Mouse (Mus musculus): ENCODE measurements at regions not wholly inside any gene's neighbourhood (a gene's known extent, or its start where the extent isn't known, plus 50 kb on each side); places are given as distances from the start of the nearest gene placed in this dataset.

DNA sequence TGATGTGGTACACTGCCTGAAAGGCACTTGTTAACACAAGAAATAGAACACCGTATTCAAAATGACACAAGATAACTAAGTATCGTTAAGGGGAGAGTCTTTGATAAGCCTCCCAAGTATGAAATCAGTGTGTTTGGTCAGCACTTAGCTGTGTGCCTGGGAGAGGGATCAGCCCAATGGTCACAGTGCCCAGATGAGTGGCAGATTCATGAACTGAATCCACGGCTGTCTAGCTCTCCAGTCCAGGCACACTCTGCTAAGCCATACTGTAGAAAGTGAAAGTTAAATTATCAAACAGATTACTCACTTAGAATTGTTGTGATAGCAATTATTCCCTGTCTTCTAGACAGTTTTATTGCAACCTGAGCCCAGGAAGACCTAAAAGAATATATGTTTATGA is 176.0 kb upstream of the Far2 start:
- Histone ChIP-seq H3K27me3 (ENCODE audit: insufficient read depth, low read length) (no peaks in the 10 kb centered on the region), H3K9me3 (ENCODE audit: low read length) (no peaks in the 10 kb centered on the region), H3K4me3 (ENCODE audit: low read length) (no peak overlapping the region), H3K9ac (replicated peaks; ENCODE audit: low read length) (no peak overlapping the region), H3K36me3 (ENCODE audit: insufficient read depth, low read length) (no peaks in the 10 kb centered on the region), H3K27ac (ENCODE audit: low read length) (no peak overlapping the region), H3K4me1 (ENCODE audit: insufficient read depth, low read length) (no peaks in the 10 kb centered on the region), H3K4me2 (replicated peaks; ENCODE audit: low read depth, low read length) (no peak overlapping the region; the same call in 1 of the 2 replicates)
- WGBS, result 33% methylated on average over 3 of the region's 3 CpGs
- ATAC-seq (ENCODE audit: low FRiP score, low TSS enrichment), result peak; percentile 91

DNA sequence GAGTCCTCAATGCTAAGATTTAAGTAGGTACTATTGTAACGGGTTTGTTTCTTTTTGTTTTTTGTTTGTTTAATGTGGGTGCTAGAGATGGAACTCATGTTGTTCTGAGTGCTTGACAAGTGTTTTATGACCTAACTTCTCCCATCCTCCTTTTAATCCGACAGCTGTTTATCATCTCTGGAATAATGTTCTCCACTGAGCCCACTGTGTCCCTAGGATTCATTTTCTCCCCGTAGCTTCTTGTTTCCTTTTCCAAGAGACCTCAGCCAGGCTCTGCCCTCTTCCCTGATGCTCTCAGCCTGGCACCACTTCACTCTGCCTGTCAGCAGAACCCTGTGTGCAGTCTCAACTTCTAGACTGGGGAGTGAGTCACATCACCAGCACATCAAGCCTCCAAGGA is 173.9 kb upstream of the Far2 start:
- ATAC-seq (ENCODE audit: low FRiP score, low TSS enrichment), result no peak
- Histone ChIP-seq H3K4me2 (replicated peaks; ENCODE audit: low read depth, low read length) (no peak overlapping the region), H3K27me3 (ENCODE audit: insufficient read depth, low read length) (no peaks in the 10 kb centered on the region), H3K36me3 (ENCODE audit: insufficient read depth, low read length) (no peaks in the 10 kb centered on the region), H3K9me3 (ENCODE audit: low read length) (no peaks in the 10 kb centered on the region), H3K4me1 (ENCODE audit: insufficient read depth, low read length) (no peaks in the 10 kb centered on the region), H3K4me3 (ENCODE audit: low read length) (no peak overlapping the region), H3K27ac (ENCODE audit: low read length) (no peak overlapping the region), H3K9ac (replicated peaks; ENCODE audit: low read length) (no peak overlapping the region)
- 29% methylated on average over 3 of the region's 3 CpGs for WGBS

- no peaks in the 10 kb centered on the region for H3K4me1 ChIP-seq (ENCODE audit: insufficient read depth, low read length)
- no peak overlapping the region for H3K9ac ChIP-seq (replicated peaks; ENCODE audit: low read length)
- H3K4me2 ChIP-seq (replicated peaks; ENCODE audit: low read depth, low read length), result no peak overlapping the region
- H3K36me3 ChIP-seq (ENCODE audit: insufficient read depth, low read length), result no peaks in the 10 kb centered on the region
- H3K27me3 ChIP-seq (ENCODE audit: insufficient read depth, low read length), result no peaks in the 10 kb centered on the region
- WGBS, result 84% methylated on average over 3 of the region's 3 CpGs
- H3K4me3 ChIP-seq (ENCODE audit: low read length), result no peak overlapping the region
- no peak for ATAC-seq (ENCODE audit: low FRiP score, low TSS enrichment)
- no peaks in the 10 kb centered on the region for H3K9me3 ChIP-seq (ENCODE audit: low read length)
- no peak overlapping the region for H3K27ac ChIP-seq (ENCODE audit: low read length)
Measured at GRCm38 (mm10) chr6:147878485-147878884, 168.6 kb upstream of the Far2 start.

- Histone ChIP-seq H3K27ac (ENCODE audit: low read length) (no peak overlapping the region), H3K27me3 (ENCODE audit: insufficient read depth, low read length) (no peaks in the 10 kb centered on the region), H3K9me3 (ENCODE audit: low read length) (peaks cover 5% of the 10 kb centered on the region; the same call in 1 of the 2 replicates), H3K4me3 (ENCODE audit: low read length) (no peak overlapping the region), H3K4me2 (replicated peaks; ENCODE audit: low read depth, low read length) (no peak overlapping the region), H3K9ac (replicated peaks; ENCODE audit: low read length) (no peak overlapping the region), H3K4me1 (ENCODE audit: insufficient read depth, low read length) (no peaks in the 10 kb centered on the region), H3K36me3 (ENCODE audit: insufficient read depth, low read length) (no peaks in the 10 kb centered on the region)
- WGBS, result 90% methylated on average over 4 of the region's 4 CpGs
- no peak for ATAC-seq (ENCODE audit: low FRiP score, low TSS enrichment)
Measured at GRCm38 (mm10) chr6:147885902-147886301, 161.2 kb upstream of the Far2 start.

DNA sequence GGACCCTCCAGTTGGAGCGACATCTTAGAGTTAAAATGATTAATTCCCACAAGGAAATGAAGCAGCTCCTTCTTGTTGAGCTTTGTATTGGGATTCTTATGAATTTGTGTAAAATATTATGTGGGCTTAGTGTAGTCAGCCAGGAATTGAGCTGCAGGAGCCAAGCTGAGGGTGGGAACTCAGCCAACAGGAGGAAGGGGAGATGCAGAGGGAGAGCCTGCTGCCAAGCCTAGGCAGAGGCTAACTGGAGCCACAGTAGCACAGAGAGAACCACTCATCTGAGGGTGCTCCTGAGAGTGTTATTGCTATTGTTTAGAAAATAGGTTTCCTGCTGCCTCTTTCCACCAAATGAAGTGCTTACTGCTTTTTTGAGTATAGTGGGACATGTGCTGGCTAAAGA is 127.4 kb upstream of the Far2 start:
- Histone ChIP-seq H3K9ac (replicated peaks; ENCODE audit: low read length) (no peak overlapping the region), H3K4me3 (ENCODE audit: low read length) (no peak overlapping the region), H3K27me3 (ENCODE audit: insufficient read depth, low read length) (no peaks in the 10 kb centered on the region), H3K4me2 (replicated peaks; ENCODE audit: low read depth, low read length) (no peak overlapping the region), H3K36me3 (ENCODE audit: insufficient read depth, low read length) (no peaks in the 10 kb centered on the region), H3K9me3 (ENCODE audit: low read length) (no peaks in the 10 kb centered on the region), H3K4me1 (ENCODE audit: insufficient read depth, low read length) (no peaks in the 10 kb centered on the region), H3K27ac (ENCODE audit: low read length) (no peak overlapping the region)
- no peak for ATAC-seq (ENCODE audit: low FRiP score, low TSS enrichment)
- WGBS, result 58% methylated on average over 1 of the region's 1 CpGs

DNA sequence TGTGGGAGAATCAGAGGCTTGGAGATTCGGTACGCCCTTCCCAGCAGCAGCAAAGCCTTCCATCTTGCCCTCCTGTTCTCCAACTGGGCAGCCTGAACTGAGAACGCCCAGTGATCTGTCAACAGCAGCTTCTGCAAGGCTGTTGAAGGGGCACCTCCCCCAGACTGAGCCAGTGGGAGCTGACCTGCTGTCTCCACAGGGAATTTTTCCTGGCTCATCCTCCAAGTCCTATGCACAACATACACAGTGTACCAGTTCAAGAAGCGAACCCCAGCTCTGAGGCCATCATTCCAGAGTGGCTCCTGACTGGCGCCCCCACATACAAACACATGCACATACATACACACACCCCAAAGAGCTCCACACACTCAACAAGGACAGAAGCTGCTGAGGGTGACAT is 126.0 kb upstream of the Far2 start:
- H3K9ac ChIP-seq (replicated peaks; ENCODE audit: low read length), result no peak overlapping the region
- 58% methylated on average over 5 of the region's 5 CpGs for WGBS
- H3K4me1 ChIP-seq (ENCODE audit: insufficient read depth, low read length), result no peaks in the 10 kb centered on the region
- no peak overlapping the region for H3K4me2 ChIP-seq (replicated peaks; ENCODE audit: low read depth, low read length)
- peak; percentile 39; the same call in 1 of the 2 replicates for ATAC-seq (ENCODE audit: low FRiP score, low TSS enrichment)
- H3K36me3 ChIP-seq (ENCODE audit: insufficient read depth, low read length), result no peaks in the 10 kb centered on the region
- H3K27ac ChIP-seq (ENCODE audit: low read length), result no peak overlapping the region
- no peaks in the 10 kb centered on the region for H3K9me3 ChIP-seq (ENCODE audit: low read length)
- H3K27me3 ChIP-seq (ENCODE audit: insufficient read depth, low read length), result no peaks in the 10 kb centered on the region
- H3K4me3 ChIP-seq (ENCODE audit: low read length), result no peak overlapping the region

GRCm38 (mm10) chr6:147922506-147922905 is 124.6 kb upstream of the Far2 start:
- ATAC-seq (ENCODE audit: low FRiP score, low TSS enrichment), result no peak
- H3K27ac ChIP-seq (ENCODE audit: low read length), result no peak overlapping the region
- H3K4me2 ChIP-seq (replicated peaks; ENCODE audit: low read depth, low read length), result no peak overlapping the region
- H3K36me3 ChIP-seq (ENCODE audit: insufficient read depth, low read length), result no peaks in the 10 kb centered on the region
- no peak overlapping the region for H3K4me3 ChIP-seq (ENCODE audit: low read length)
- H3K27me3 ChIP-seq (ENCODE audit: insufficient read depth, low read length), result no peaks in the 10 kb centered on the region
- H3K4me1 ChIP-seq (ENCODE audit: insufficient read depth, low read length), result no peaks in the 10 kb centered on the region
- H3K9me3 ChIP-seq (ENCODE audit: low read length), result no peaks in the 10 kb centered on the region
- 77% methylated on average over 5 of the region's 5 CpGs for WGBS
- no peak overlapping the region for H3K9ac ChIP-seq (replicated peaks; ENCODE audit: low read length)

GRCm38 (mm10) chr6:147923246-147923645 is 123.8 kb upstream of the Far2 start:
- 94% methylated on average over 8 of the region's 8 CpGs for WGBS

GRCm38 (mm10) chr6:147928951-147929350 is 118.1 kb upstream of the Far2 start:
- Histone ChIP-seq H3K4me3 (ENCODE audit: low read length) (no peak overlapping the region), H3K27me3 (ENCODE audit: insufficient read depth, low read length) (no peaks in the 10 kb centered on the region), H3K9me3 (ENCODE audit: low read length) (no peaks in the 10 kb centered on the region), H3K27ac (ENCODE audit: low read length) (no peak overlapping the region), H3K4me2 (replicated peaks; ENCODE audit: low read depth, low read length) (no peak overlapping the region), H3K4me1 (ENCODE audit: insufficient read depth, low read length) (no peaks in the 10 kb centered on the region), H3K36me3 (ENCODE audit: insufficient read depth, low read length) (no peaks in the 10 kb centered on the region), H3K9ac (replicated peaks; ENCODE audit: low read length) (no peak overlapping the region)
- no peak for ATAC-seq (ENCODE audit: low FRiP score, low TSS enrichment)

More at GRCm38 (mm10) chr6:147923246-147923645, 123.8 kb upstream of the Far2 start:
- no peak overlapping the region for H3K9ac ChIP-seq (replicated peaks; ENCODE audit: low read length)
- H3K4me2 ChIP-seq (replicated peaks; ENCODE audit: low read depth, low read length), result no peak overlapping the region
- no peaks in the 10 kb centered on the region for H3K27me3 ChIP-seq (ENCODE audit: insufficient read depth, low read length)
- no peak for ATAC-seq (ENCODE audit: low FRiP score, low TSS enrichment)
- H3K36me3 ChIP-seq (ENCODE audit: insufficient read depth, low read length), result no peaks in the 10 kb centered on the region
- no peak overlapping the region for H3K27ac ChIP-seq (ENCODE audit: low read length)
- no peaks in the 10 kb centered on the region for H3K9me3 ChIP-seq (ENCODE audit: low read length)
- no peaks in the 10 kb centered on the region for H3K4me1 ChIP-seq (ENCODE audit: insufficient read depth, low read length)
- H3K4me3 ChIP-seq (ENCODE audit: low read length), result no peak overlapping the region

- Histone ChIP-seq H3K4me3 (ENCODE audit: low read length) (no peak overlapping the region), H3K4me1 (ENCODE audit: insufficient read depth, low read length) (no peaks in the 10 kb centered on the region), H3K9ac (replicated peaks; ENCODE audit: low read length) (no peak overlapping the region), H3K27me3 (ENCODE audit: insufficient read depth, low read length) (no peaks in the 10 kb centered on the region), H3K4me2 (replicated peaks; ENCODE audit: low read depth, low read length) (no peak overlapping the region), H3K9me3 (ENCODE audit: low read length) (no peaks in the 10 kb centered on the region), H3K27ac (ENCODE audit: low read length) (no peak overlapping the region), H3K36me3 (ENCODE audit: insufficient read depth, low read length) (no peaks in the 10 kb centered on the region)
- ATAC-seq (ENCODE audit: low FRiP score, low TSS enrichment), result no peak
- WGBS, result 81% methylated on average over 3 of the region's 3 CpGs
Measured at GRCm38 (mm10) chr6:147944020-147944419, 103.0 kb upstream of the Far2 start.

Measured in kidney, embryonic 16.5 days (tissue).